Mouse (Mus musculus) adrenal gland, postnatal 4 days (tissue): ENCODE measurements at regions not wholly inside any gene's neighbourhood (a gene's known extent, or its start where the extent isn't known, plus 50 kb on each side); places are given as distances from the start of the nearest gene placed in this dataset.
"Not testable (repeated sequence)": the region's sequence is repeated elsewhere in the genome, so short reads cannot be mapped to it uniquely, and the experiment has no call there.

Source experiments
- DNase-seq, 2 experiments: peaks; one replicate each; pipeline ENCODE4 v3.0.0; 2021 to 2022; ENCODE audit warnings: low spot score in 2 of 2, mixed read lengths in 2 of 2

GRCm38 (mm10) chr2:116526203-116526602, 352.3 kb upstream of the Tmco5 start:
- DNase-seq, result not testable (repeated sequence)

GRCm38 (mm10) chr2:116536453-116536852, 342.0 kb upstream of the Tmco5 start:
- no peak for DNase-seq

- DNase-seq, result no peak
These were observed 319.1 kb upstream of the Tmco5 start for GRCm38 (mm10) chr2:116559350-116559749.

- no peak for DNase-seq
These were observed 294.5 kb upstream of the Tmco5 start for GRCm38 (mm10) chr2:116583989-116584388.

GRCm38 (mm10) chr2:116586203-116586959, 292.1 kb upstream of the Tmco5 start:
- DNase-seq, result no peak

- DNase-seq, result no peak
These were observed 272.6 kb upstream of the Tmco5 start for GRCm38 (mm10) chr2:116605869-116606268.

- no peak for DNase-seq
These were observed 238.6 kb upstream of the Tmco5 start for GRCm38 (mm10) chr2:116639935-116640334.

- no peak for DNase-seq
These were observed 226.4 kb upstream of the Tmco5 start for GRCm38 (mm10) chr2:116652106-116652505.

- DNase-seq, result no peak
These were observed 192.7 kb upstream of the Tmco5 start for GRCm38 (mm10) chr2:116685756-116686155.

GRCm38 (mm10) chr2:116697542-116697941, 180.9 kb upstream of the Tmco5 start:
- no peak for DNase-seq

- DNase-seq, result no peak
These were observed 173.8 kb upstream of the Tmco5 start for GRCm38 (mm10) chr2:116704705-116705104.

- no peak for DNase-seq
These were observed 168.9 kb upstream of the Tmco5 start for GRCm38 (mm10) chr2:116709608-116710007.

- DNase-seq, result no peak
These were observed 161.8 kb upstream of the Tmco5 start for GRCm38 (mm10) chr2:116716529-116717201.

GRCm38 (mm10) chr2:116718637-116719036, 159.9 kb upstream of the Tmco5 start:
- no peak for DNase-seq

GRCm38 (mm10) chr2:116727591-116727990, 150.9 kb upstream of the Tmco5 start:
- DNase-seq, result no peak

GRCm38 (mm10) chr2:116735702-116736101, 142.8 kb upstream of the Tmco5 start:
- peak in 1 of 2 experiments; percentile 6 for DNase-seq

- DNase-seq, result no peak
These were observed 109.9 kb upstream of the Tmco5 start for GRCm38 (mm10) chr2:116768459-116769047.

- DNase-seq, result no peak
These were observed 109.3 kb upstream of the Tmco5 start for GRCm38 (mm10) chr2:116769186-116769585.

GRCm38 (mm10) chr2:116772569-116772968, 105.9 kb upstream of the Tmco5 start:
- no peak for DNase-seq

- DNase-seq, result no peak
These were observed 78.3 kb upstream of the Tmco5 start for GRCm38 (mm10) chr2:116800141-116800540.

GRCm38 (mm10) chr2:116801578-116801977, 76.9 kb upstream of the Tmco5 start:
- DNase-seq, result no peak

- no peak for DNase-seq
These were observed 71.3 kb upstream of the Tmco5 start for GRCm38 (mm10) chr2:116807207-116807606.
